Mouse (Mus musculus): Measurements from ENCODE around the gene Bahd1.

GRCm38 (mm10) chr2:118899306-118899705, 871 bp upstream of the Bahd1 start:
- TF ChIP-seq TAL1 (IDR thresholded peaks at IDR 0.05; ENCODE audit: low read length) (no peak), GATA1 (IDR thresholded peaks at IDR 0.05; ENCODE audit: low read length) (no peak)

Measured in erythroblast, embryonic 14.5 days (primary cell).